Mouse (Mus musculus): ENCODE measurements around the gene Sppl2b. TPM values are rescaled to one million over a fixed set of nuclear protein-coding genes. Genes with fewer than 3 reads are reported as not detected.
A peak's percentile ranks its signal among the peaks of the same experiment; 100 is the strongest.

Gene Sppl2b
- total and polyA plus RNA-seq, 3 experiments = 52.0 to 65.9 TPM; not detected in 1

- no peak for TF ChIP-seq USF2 (IDR thresholded peaks at IDR 0.05; ENCODE audit: borderline replicate concordance in 1 of 2, insufficient read depth in 1 of 2, low read depth in 1 of 2, low read length in 2 of 2)
- peak; percentile 87 for TF ChIP-seq SMC3 (IDR thresholded peaks at IDR 0.05; ENCODE audit: low read depth, low read length)
- TF ChIP-seq TAL1 (IDR thresholded peaks at IDR 0.05; ENCODE audit: low read length) = peak; percentile 27; the same call in 1 of the 2 replicates
- TF ChIP-seq GATA1 (IDR thresholded peaks at IDR 0.05; ENCODE audit: low read depth, low read length) = peak; percentile 43; the same call in 1 of the 2 replicates
- TF ChIP-seq MYB (IDR thresholded peaks at IDR 0.05; ENCODE audit: low read depth, low read length) = no peak
- peak; percentile 81; the same call in 1 of the 2 replicates for TF ChIP-seq BHLHE40 (IDR thresholded peaks at IDR 0.05; ENCODE audit: borderline replicate concordance, low read depth, low read length)
- no peak for TF ChIP-seq CHD2 (IDR thresholded peaks at IDR 0.05; ENCODE audit: low read length)
- no peak for TF ChIP-seq POLR2AphosphoS2 (IDR thresholded peaks at IDR 0.05; ENCODE audit: low read length)
- no peak for TF ChIP-seq ELF1 (IDR thresholded peaks at IDR 0.05; ENCODE audit: low read depth, low read length)
- TF ChIP-seq MXI1 (IDR thresholded peaks at IDR 0.05; ENCODE audit: low read depth, low read length) = peak; percentile 79
- TF ChIP-seq MAZ (IDR thresholded peaks at IDR 0.05; ENCODE audit: low read depth, low read length) = no peak
- 0 out of 2 replicates have a peak, but pooled peaks have one; percentile 5 for TF ChIP-seq NRF1 (IDR thresholded peaks at IDR 0.05; ENCODE audit: insufficient read depth, low read depth, low read length, poor library complexity, severe bottlenecking)
These were observed 25.1 kb downstream of the Sppl2b start (continued) for GRCm38 (mm10) chr10:80880131-80880641.

GRCm38 (mm10) chr10:80880901-80881300 is 25.8 kb downstream of the Sppl2b start:
- TF ChIP-seq MAX (IDR thresholded peaks at IDR 0.05; ENCODE audit: low read length) (no peak), BHLHE40 (IDR thresholded peaks at IDR 0.05; ENCODE audit: borderline replicate concordance, low read depth, low read length) (no peak), CHD1 (IDR thresholded peaks at IDR 0.05; ENCODE audit: low read depth, low read length) (no peak), ZMIZ1 (IDR thresholded peaks at IDR 0.05; ENCODE audit: low read depth, low read length) (no peak), UBTF (IDR thresholded peaks at IDR 0.05; ENCODE audit: borderline replicate concordance, insufficient read depth, low read depth, low read length) (no peak), SMC3 (IDR thresholded peaks at IDR 0.05; ENCODE audit: low read depth, low read length) (peak; percentile 52), RAD21 (IDR thresholded peaks at IDR 0.05; ENCODE audit: low read depth, low read length) (peak; percentile 30), USF1 (IDR thresholded peaks at IDR 0.05; ENCODE audit: low read depth, low read length) (no peak), E2F4 (IDR thresholded peaks at IDR 0.05; ENCODE audit: borderline replicate concordance, low read depth, low read length) (no peak), CTCF (IDR thresholded peaks at IDR 0.05 in 2 of 3, conservative IDR thresholded peaks at IDR 0.05 in 1 of 3; ENCODE audit: control insufficient read depth in 1 of 3, insufficient read depth in 1 of 3, low read depth in 2 of 3, low read length in 3 of 3, poor library complexity in 1 of 3, severe bottlenecking in 1 of 3) (peak in 2 of 3 experiments; percentile 50 to 60; a peak in 4 of 6 replicates), ZC3H11A (IDR thresholded peaks at IDR 0.05; ENCODE audit: low read depth, low read length) (0 out of 2 replicates have a peak, but pooled peaks have one; percentile 12), ELF1 (IDR thresholded peaks at IDR 0.05; ENCODE audit: low read depth, low read length) (no peak), POLR2AphosphoS2 (IDR thresholded peaks at IDR 0.05; ENCODE audit: low read length) (no peak)
- H3K36me3 ChIP-seq (ENCODE audit: control insufficient read depth in 1 of 2, insufficient read depth in 2 of 2, low read length in 2 of 2) = no peaks in the 10 kb centered on the region
- no peak overlapping the region for H3K9ac ChIP-seq (ENCODE audit: control insufficient read depth, low read depth, low read length, poor library complexity, severe bottlenecking)
- no peaks in the 10 kb centered on the region for H3K79me2 ChIP-seq (ENCODE audit: control insufficient read depth, insufficient read depth, low read length, poor library complexity)
- H3K9me3 ChIP-seq (replicated peaks; ENCODE audit: insufficient read depth, low read length) = no peaks in the 10 kb centered on the region
- no peaks in the 10 kb centered on the region for H3K27me3 ChIP-seq (ENCODE audit: control insufficient read depth in 1 of 2, insufficient read depth in 2 of 2, low read length in 2 of 2)
- H3K4me3 ChIP-seq (ENCODE audit: control insufficient read depth in 1 of 2, insufficient read depth in 1 of 2, low read depth in 2 of 2, low read length in 2 of 2) = no peak overlapping the region
- peaks cover 2 to 11% of the 10 kb centered on the region in 2 experiments; a peak in 3 of 4 replicates for H3K4me1 ChIP-seq (ENCODE audit: control insufficient read depth in 1 of 2, insufficient read depth in 2 of 2, low read length in 2 of 2)
- peak; percentile 63 for DNase-seq (ENCODE audit: low read depth, low spot score)
- no peak overlapping the region for H3K27ac ChIP-seq (ENCODE audit: control insufficient read depth, low read depth, low read length)

All from MEL (cell line).